In genomic region chr5:39642222-39642770, GRCm38 (mm10) we compare ENCODE assay signal across 15 mouse cellular contexts.
DNase-seq lines count a peak whose midpoint lies in the region; ATAC-seq lines count a peak whose summit lies in the region.
"Had no signal": no experiment of that assay in that cellular context is flagged by ENCODE, and none has a peak within 500 bp of the region (broad histone marks: within the 10 kb centered on the region; RNA-seq: fewer than 3 reads in every experiment).

No protein-coding gene starts in this region.

- intact Hi-C loops in heart, postnatal 36 days (cut with DNase I): loop anchor here (5.0 to 10.0 kb wide), 4 partner anchors 200 to 427 kb away; no protein-coding TSS in a partner anchor

- H3K4me3 ChIP-seq in heart, embryonic 12.5 days: no peak overlapping the region
- peak overlapping the region; percentile 74 for H3K4me3 ChIP-seq in forebrain, embryonic 14.5 days (ENCODE audit: low read depth, low read length)
- peak overlapping the region; percentile 61 for H3K4me3 ChIP-seq in midbrain, embryonic 15.5 days

- no peak overlapping the region for H3K27ac ChIP-seq in heart, embryonic 12.5 days (ENCODE audit: poor library complexity, severe bottlenecking)
- H3K27ac ChIP-seq in forebrain, embryonic 14.5 days (ENCODE audit: low read depth, low read length): no peak overlapping the region
- no peak overlapping the region for H3K27ac ChIP-seq in midbrain, embryonic 15.5 days

- H3K4me1 ChIP-seq in heart, embryonic 12.5 days (replicated peaks): peaks cover 18% of the 10 kb centered on the region
- H3K4me1 ChIP-seq in forebrain, embryonic 14.5 days (ENCODE audit: control insufficient read depth, insufficient read depth, low read length): 0 out of 2 replicates have a peak, but pooled peaks cover 2% of the 10 kb centered on the region
- peaks cover 24% of the 10 kb centered on the region for H3K4me1 ChIP-seq in midbrain, embryonic 15.5 days

- H3K4me2 ChIP-seq in heart, embryonic 12.5 days: peak overlapping the region; percentile 19; the same call in 1 of the 2 replicates
- H3K4me2 ChIP-seq in forebrain, embryonic 14.5 days (ENCODE audit: low read length): peak overlapping the region; percentile 93
- H3K4me2 ChIP-seq in midbrain, embryonic 15.5 days: peak overlapping the region; percentile 93

- no peak for ATAC-seq in heart, embryonic 12.5 days (ENCODE audit: insufficient number of reproducible peaks, low FRiP score)
- no peak for ATAC-seq in forebrain, embryonic 14.5 days
- no peak for ATAC-seq in midbrain, embryonic 15.5 days (replicated peaks)

- no peak for DNase-seq in heart, postnatal 36 days
- peak; percentile 51 for DNase-seq in brain, adult 2 months (ENCODE audit: low read depth, low spot score)
- no peak for DNase-seq in forebrain, embryonic 14.5 days (ENCODE audit: low spot score)
- no peak for DNase-seq in adrenal gland, postnatal 14 days
- no peak for DNase-seq in kidney, postnatal 14 days
- DNase-seq: adrenal gland, postnatal 25 days; cerebellum, adult 8-10 months; gastrocnemius, postnatal 36 days; heart, postnatal 4 days; kidney, postnatal 10 days; lung, adult 18-20 months; spleen, adult 18-20 months; thymus, adult 2 months had no signal

- no peaks in the 10 kb centered on the region for H3K36me3 ChIP-seq in heart, embryonic 12.5 days
- no peaks in the 10 kb centered on the region for H3K36me3 ChIP-seq in forebrain, embryonic 14.5 days (ENCODE audit: control insufficient read depth, insufficient read depth, low read length)
- H3K36me3 ChIP-seq in midbrain, embryonic 15.5 days (replicated peaks): no peaks in the 10 kb centered on the region

- 71% methylated on average over 6 of the region's 6 CpGs for WGBS in heart, embryonic 12.5 days
- 77% methylated on average over 6 of the region's 6 CpGs for WGBS in forebrain, embryonic 14.5 days
- 74% methylated on average over 6 of the region's 6 CpGs for WGBS in midbrain, embryonic 15.5 days

- H3K27me3 ChIP-seq in heart, embryonic 12.5 days (replicated peaks): peaks cover 11% of the 10 kb centered on the region; the same call in 1 of the 2 replicates
- 0 out of 2 replicates have a peak, but pooled peaks cover 3% of the 10 kb centered on the region for H3K27me3 ChIP-seq in forebrain, embryonic 14.5 days (replicated peaks; ENCODE audit: control insufficient read depth, insufficient read depth, low read length)
- H3K27me3 ChIP-seq in midbrain, embryonic 15.5 days (replicated peaks): no peaks in the 10 kb centered on the region

- no peaks in the 10 kb centered on the region for H3K9me3 ChIP-seq in heart, embryonic 12.5 days (replicated peaks)
- no peaks in the 10 kb centered on the region for H3K9me3 ChIP-seq in forebrain, embryonic 14.5 days (replicated peaks; ENCODE audit: control insufficient read depth, low read length)
- H3K9me3 ChIP-seq in midbrain, embryonic 15.5 days: no peaks in the 10 kb centered on the region

- H3K9ac ChIP-seq in heart, embryonic 12.5 days: no peak overlapping the region
- peak overlapping the region; percentile 82 for H3K9ac ChIP-seq in forebrain, embryonic 14.5 days (ENCODE audit: low read length)
- H3K9ac ChIP-seq in midbrain, embryonic 15.5 days: no peak overlapping the region

Comparison
In these comparisons a context has a peak if more than half of its experiments do, and no peak if none do; other contexts are left out.
1. H3K4me2 ChIP-seq: peak in every context shown above with its lines; median percentile 93 in forebrain, embryonic 14.5 days; 93 in midbrain, embryonic 15.5 days; 19 in heart, embryonic 12.5 days.